Mouse (Mus musculus) small intestine, adult 2 months (tissue): Measurements from ENCODE around the gene Gm21858. TPM values are rescaled to one million over a fixed set of nuclear protein-coding genes. Genes with fewer than 3 reads are reported as not detected.
"Not testable (repeated sequence)": the region's sequence is repeated elsewhere in the genome, so short reads cannot be mapped to it uniquely, and the experiment has no call there.

Experiments
- H3K27ac ChIP-seq: fragments of 200-500 bp; 2 replicates; pipeline ENCODE4 v1.5.1; 2012; ENCODE audit warnings: low read depth, low read length, control low read depth, inconsistent platforms; ENCODE audit not compliant: insufficient read depth
- H3K27me3 ChIP-seq: fragments of 200-500 bp; 2 replicates; pipeline ENCODE4 v1.6.1; 2012; ENCODE audit warnings: mild to moderate bottlenecking, moderate library complexity, low read length, inconsistent platforms; ENCODE audit not compliant: control insufficient read depth, insufficient read depth
- H3K36me3 ChIP-seq: fragments of 200-500 bp; 2 replicates; pipeline ENCODE4 v1.6.1; 2012; ENCODE audit warnings: mild to moderate bottlenecking, low read length, control low read depth, inconsistent platforms; ENCODE audit not compliant: control insufficient read depth, insufficient read depth
- H3K4me1 ChIP-seq: fragments of 200-500 bp; 2 replicates; pipeline ENCODE4 v1.6.1; 2012; ENCODE audit warnings: low read length, inconsistent platforms, mixed read lengths; ENCODE audit not compliant: control insufficient read depth, insufficient read depth, insufficient read length
- H3K4me3 ChIP-seq: fragments of 200-500 bp; 2 replicates; pipeline ENCODE4 v1.5.1; 2012; ENCODE audit warnings: low read depth, mild to moderate bottlenecking, control low read depth, inconsistent platforms, low read length, moderate library complexity
- WGBS: fragments of 180-500 bp; shearing (Covaris S2); methylation state at CpG from one replicate; pipeline ENCODE4 v1.1.7; 2018; 5-methylcytosine and 5-hydroxymethylcytosine counted together
- polyA plus RNA-seq: library from polyadenylated mRNA; depleted of rRNA; stranded (reverse); fragments of >200 nt; gene quantifications from 2 replicates; pipeline ENCODE4 v1.2.3, GENCODE M21; 2012; rRNA removed

The Gm21858 gene
- polyA plus RNA-seq = not detected in 2 replicates

- no CpG with 5 or more reads among the region's 6 CpGs for WGBS
- not testable (repeated sequence) for H3K4me1 ChIP-seq, H3K27me3 ChIP-seq, H3K27ac ChIP-seq, H3K4me3 ChIP-seq, H3K36me3 ChIP-seq
Measured at GRCm38 (mm10) chrY:55731456-55731855, at the start of gene Gm21858. Gm21858 (plus strand) TSS chrY:55731756.
